Mouse (Mus musculus) ES-CJ7 (cell line): Measurements from ENCODE around the gene Gm17622.

Source experiments
- DNase-seq: peaks from one replicate; pipeline ENCODE4 v3.0.0; 2011; ENCODE audit warnings: low read depth, low spot score

The Gm17622 gene

DNA sequence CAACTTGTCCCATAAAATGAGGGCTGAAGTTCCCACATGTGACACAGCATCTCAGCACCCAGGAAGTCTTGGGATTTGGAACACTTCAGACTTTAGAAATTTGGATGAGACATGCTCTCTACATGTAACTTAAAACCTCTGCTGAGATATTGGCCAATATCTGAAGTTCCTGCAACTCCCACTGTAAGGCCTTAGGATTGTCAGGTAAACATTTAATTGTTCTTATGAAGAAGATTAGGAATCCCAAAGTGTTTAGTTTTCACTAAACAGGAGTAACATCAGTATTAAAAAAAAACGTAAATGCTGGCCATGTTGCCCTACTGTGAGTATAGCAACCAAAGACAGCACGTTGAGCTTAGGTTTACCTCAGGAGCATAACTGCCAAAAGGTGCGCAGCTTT lies at the start of gene Gm17622:
Gene Gm17622 (plus strand): TSS at position 301 of the 400 bp plus-strand sequence.
- no peak for DNase-seq

DNA sequence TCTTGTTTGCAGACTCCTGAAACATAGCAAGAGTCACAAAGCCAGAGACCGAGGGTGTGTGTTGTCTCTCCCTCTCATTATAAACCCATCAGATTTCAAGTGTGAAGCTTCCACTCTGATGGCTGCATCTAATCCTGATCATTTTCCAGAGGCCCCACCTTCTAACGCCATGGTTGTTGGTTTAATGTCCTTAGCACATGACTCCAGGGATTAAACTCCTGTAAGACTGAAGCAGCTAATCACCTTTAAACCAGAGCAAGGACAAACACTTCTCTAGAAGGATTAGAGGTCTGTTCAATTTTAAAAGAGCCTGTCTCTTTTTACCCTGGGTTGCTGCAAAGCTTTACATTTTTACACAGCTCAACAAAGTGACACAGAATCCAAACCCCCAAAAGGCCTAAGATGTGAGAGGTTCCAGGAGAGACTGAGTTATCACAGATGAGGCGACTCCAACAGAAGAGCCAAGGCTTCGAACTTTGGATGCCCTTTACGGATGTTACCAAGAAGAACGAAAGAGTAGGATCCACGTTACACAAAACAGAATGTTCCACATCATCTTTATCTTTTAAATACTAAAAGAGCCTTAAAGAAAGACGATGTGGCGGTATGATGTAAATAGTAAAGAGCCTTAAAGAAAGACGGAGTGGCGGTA lies 40.2 kb upstream of the Gm17622 start:
- DNase-seq = no peak

DNA sequence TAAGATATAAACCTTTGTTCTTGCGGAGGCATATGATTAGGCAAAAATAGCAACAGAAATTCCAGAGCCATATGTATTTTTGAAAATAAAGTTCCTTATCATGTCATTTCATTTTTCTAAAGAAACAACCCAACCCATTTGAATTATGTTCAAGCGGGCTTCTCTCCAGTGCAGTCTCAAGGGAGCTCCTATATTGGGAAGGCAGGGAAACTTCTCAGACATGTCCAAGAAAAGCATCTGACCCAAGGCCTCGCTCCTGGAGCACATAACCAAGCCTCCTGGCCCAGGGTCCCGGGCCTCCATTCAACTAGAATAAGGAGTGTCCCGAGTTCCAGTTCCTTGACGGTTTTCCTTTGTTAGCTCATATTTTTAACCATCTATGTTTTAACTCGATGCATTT lies 39.7 kb upstream of the Gm17622 start:
- DNase-seq = no peak

DNA sequence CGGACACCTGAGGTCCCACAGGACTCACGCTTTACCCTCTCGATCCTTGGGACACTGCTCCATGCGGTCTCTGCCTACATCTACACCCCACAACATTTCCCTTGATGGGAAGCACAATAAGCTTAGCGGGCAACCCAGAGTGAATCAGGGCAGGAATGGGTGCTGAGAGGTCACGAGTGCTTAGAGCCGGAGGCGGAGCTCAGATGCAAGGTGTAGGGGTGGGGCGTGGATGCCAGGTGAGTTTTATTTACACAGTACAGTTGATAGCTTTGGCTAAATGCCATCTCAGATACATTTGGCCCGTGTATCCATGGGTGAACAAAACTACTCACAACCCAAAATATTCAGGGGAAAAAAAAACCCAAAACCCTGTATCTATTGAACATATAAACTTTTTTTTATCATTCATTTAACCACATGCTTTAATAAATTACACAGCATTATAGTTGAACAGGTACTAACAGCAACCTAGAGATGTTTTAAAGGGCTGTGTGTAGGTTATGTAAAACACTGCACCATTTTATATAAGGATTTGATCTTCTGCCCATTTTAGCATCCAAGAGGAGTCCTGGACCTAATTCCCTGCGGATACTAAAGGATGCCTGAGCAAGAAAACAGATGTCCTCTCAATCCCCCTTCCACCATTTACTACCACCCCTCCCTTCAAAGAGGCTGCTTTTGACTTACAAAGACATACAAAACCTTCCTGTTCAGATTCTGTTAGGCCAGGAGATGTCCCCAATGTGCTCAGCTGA lies 39.0 kb upstream of the Gm17622 start:
- DNase-seq = no peak

DNA sequence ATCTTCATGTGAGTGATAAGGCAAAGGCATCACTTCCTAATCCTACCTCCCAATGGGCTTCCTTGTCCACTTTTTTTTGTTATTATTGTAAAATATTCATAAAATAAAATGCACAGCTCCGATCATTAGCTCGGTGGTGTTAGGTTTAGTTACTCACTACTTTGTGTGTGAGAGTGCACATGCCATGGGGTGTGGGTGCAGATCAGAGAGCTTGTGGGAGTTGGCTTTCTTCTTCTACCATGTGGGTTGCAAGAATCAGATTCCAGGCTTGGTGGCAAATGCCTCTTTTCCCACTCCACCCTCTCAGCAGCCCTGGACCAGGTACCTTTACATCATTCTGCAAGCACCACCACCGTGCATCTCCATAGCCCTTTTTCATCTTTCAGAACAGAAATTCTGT lies 37.9 kb upstream of the Gm17622 start:
- no peak for DNase-seq

- no peak for DNase-seq
Measured at GRCm38 (mm10) chr13:96454288-96454687, 36.2 kb upstream of the Gm17622 start.

GRCm38 (mm10) chr13:96457566-96457965 lies 33.0 kb upstream of the Gm17622 start:
- no peak for DNase-seq

GRCm38 (mm10) chr13:96458018-96458417 lies 32.5 kb upstream of the Gm17622 start:
- no peak for DNase-seq

GRCm38 (mm10) chr13:96458606-96459005 lies 31.9 kb upstream of the Gm17622 start:
- DNase-seq = no peak

DNA sequence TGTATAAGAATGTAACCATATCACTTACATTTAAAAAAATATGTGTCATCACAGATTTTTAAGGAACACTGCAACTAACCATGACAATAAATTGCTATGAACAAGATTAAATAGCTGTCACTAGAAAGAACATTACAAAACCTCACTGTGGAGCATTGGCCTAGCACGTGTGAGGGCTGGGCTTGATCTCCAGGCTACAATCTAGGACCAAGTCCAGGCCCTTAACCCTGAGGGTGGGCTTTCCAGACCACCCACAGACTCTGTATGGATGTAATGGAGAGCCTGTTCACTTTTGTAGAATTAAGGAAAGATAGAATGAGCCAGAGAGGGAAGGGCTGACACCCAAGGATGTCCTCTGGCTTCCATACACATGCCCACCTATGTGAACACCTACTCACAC lies 27.9 kb upstream of the Gm17622 start:
- DNase-seq = no peak

- peak; percentile 57 for DNase-seq
Measured at GRCm38 (mm10) chr13:96465315-96465714, 25.2 kb upstream of the Gm17622 start.

- DNase-seq = no peak
Measured at GRCm38 (mm10) chr13:96468678-96469077, 21.9 kb upstream of the Gm17622 start.

- DNase-seq = no peak
Measured at GRCm38 (mm10) chr13:96470556-96470955, 20.0 kb upstream of the Gm17622 start.

DNA sequence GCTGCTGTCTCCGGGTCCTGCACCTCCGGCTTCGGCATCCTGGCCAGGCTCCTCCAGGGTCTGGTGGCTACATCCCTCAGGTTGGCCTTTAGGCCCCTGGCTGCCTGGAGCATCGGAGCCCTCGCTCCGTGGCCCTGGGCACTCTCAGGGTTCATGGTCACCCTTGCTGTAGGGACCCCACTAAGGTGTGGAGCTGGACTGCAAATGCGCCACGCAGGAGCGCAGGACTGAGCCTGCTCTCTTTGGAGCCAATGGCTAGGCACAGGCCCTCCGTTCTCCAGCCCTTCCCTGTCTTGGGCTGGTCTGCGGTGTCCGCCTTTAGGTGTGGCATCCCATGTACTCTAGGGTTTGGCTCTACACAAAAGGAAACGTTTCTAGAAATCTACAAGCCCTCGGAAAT lies 19.6 kb upstream of the Gm17622 start, which contains the start of gene Ankdd1b:
Gene Ankdd1b (minus strand): TSS at position 242 of the 400 bp plus-strand sequence.
- no peak for DNase-seq

DNA sequence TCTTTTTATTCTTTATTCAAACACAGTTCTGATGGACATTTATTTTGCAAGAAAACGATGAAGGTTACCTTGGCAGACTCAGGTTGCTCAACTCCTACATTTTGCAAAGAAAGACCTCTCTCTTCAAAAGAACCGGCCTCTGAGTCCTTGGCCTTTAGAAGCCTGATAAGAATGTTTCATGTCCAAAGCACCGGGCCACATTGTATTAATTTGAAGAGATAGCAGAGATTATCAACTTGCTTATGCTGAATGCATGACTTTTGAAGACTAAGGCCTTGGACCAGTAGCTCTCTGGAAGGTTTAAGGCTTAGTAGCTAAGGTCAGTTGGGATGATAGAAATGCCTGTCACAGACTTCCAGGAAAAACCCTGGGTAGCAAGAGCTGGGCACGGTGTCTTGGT lies 13.3 kb upstream of the Gm17622 start:
- no peak for DNase-seq

DNA sequence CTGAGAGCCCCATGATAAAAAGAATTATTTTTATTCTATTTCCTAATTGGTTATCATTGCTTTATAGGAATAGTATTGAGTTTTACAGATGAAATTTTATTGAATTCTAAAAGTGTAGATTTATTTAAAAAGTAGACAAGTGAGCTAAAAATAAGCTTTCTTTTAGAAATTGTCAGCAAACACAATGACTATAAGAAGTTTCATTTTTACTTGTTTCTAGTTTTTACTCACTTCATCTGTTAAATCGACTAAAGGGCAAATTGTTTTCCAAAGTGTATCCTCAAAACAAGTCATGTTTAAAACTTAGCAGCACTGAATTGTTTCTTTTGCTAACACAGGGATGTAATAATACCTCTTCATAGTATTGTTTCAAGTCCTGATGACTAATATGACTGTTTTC lies 11.5 kb upstream of the Gm17622 start:
- no peak for DNase-seq

DNA sequence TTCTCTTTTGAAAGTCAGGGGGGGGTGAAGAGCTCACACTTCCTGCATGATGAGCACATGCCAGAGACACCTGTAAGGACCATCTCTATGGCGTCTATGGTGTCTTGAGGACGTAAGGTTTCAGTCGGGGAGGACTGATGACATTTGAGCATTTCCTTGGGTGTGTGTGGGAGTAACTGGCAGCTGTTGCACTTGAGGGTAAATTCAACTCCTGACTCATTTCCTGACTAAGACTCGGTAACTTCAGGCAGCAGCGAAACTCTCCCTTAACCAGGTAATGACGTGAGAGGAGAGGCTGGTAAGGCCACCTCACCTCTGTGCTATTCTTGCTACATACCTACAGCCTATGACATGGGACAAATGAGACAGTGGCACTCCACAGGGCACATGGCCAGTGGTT lies 3.3 kb upstream of the Gm17622 start:
- no peak for DNase-seq

DNA sequence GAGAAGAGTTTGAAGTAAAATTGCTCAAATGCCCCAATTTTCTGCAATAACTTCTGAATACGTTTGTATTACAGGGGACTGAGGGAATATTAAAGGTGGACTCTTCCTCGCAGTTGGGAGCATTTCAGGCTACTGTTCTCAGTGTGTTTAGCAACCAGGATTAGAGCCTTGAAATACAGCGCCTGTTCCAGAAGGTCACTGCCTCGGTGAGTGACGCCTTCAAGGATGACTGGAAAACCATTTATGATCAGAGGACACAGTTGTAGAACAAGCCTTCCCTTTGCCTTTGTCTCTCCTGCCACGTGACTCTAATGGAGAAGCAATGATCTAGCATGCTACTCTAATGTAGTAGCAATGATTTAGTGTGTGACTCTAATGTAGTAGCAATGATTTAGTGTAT lies 2.6 kb upstream of the Gm17622 start:
- DNase-seq = no peak

DNA sequence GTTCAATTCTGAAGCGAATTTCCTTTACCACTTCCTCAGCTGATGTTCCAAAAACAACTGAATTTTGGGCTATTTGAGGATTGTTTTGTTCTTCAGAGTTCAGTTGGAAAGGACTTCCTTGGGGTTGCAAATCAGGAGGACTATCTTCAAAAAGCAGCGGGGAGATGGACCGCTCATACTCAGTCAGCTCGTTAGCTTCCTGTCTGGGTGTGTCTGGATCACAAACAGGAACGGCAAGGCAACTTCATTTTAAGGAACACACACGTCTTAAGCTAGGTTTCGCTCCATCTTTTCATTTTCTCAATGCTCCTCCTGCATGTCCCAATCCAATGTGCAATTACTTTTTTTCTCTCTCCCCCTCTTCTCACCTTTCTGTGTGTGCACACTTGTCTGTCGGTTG lies 6.1 kb downstream of the Gm17622 start:
- no peak for DNase-seq

- DNase-seq = no peak
Measured at GRCm38 (mm10) chr13:96499891-96500290, 9.4 kb downstream of the Gm17622 start.

- DNase-seq = no peak
Measured at GRCm38 (mm10) chr13:96505661-96506060, 15.1 kb downstream of the Gm17622 start.

DNA sequence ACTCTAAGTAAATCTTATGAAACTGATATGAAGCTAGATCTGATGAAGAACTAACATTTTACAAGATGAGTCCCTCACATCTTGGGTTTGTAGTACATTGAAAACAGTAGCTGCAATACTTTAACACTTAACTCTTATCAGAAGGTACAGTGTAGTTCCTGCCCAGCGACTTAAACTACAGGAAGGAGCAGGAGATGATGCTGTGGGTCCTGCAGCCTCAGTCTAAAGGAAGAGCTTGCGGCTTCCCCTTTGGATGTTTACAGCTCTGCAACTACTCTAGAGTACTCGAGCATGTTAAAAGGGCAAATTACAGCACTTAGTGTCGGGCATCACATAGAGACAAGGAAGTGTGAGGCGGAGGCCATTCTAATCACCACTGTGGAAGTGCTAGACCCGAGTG lies 15.8 kb downstream of the Gm17622 start:
- DNase-seq = no peak

DNA sequence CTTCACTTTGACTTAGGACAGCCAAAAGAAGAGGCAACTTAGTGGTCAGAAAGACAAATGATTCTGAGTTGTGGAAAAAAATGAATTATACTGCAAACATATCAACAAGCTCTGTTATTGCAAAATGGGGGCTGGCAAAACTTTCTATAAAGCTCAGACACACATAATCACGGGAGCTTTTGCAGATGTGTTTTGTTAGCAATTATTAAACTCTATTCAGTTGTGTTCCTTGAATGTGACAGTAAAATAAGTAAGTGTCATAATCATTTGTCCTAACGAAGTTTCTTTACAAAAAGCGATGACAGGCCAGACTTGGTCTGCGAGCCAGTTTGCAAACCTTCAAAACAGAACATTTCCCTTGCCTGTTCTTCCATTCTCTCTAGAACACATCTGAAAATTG lies 17.0 kb downstream of the Gm17622 start:
- no peak for DNase-seq
